Mouse (Mus musculus) yolk sac, embryonic 10.5 days (tissue): ENCODE results near the gene Tuba8.

ENCODE experiments used
- DNase-seq: peaks from one replicate; pipeline ENCODE4 v3.0.0-alpha.2; 2017; ENCODE audit warnings: low spot score

Gene Tuba8

GRCm38 (mm10) chr6:121210149-121210925, at the start of gene Tuba8:
Gene Tuba8, plus strand, starts transcription at chr6:121210696.
- no peak for DNase-seq

- no peak for DNase-seq
These were observed 47.9 kb upstream of the Tuba8 start for GRCm38 (mm10) chr6:121162616-121163015.

- peak; percentile 59 for DNase-seq
These were observed 44.4 kb upstream of the Tuba8 start for GRCm38 (mm10) chr6:121166098-121166552.

GRCm38 (mm10) chr6:121167381-121167975, 43.0 kb upstream of the Tuba8 start:
- DNase-seq: no peak

- no peak for DNase-seq
These were observed 39.4 kb upstream of the Tuba8 start for GRCm38 (mm10) chr6:121171102-121171501.

- no peak for DNase-seq
These were observed 37.0 kb upstream of the Tuba8 start for GRCm38 (mm10) chr6:121173471-121173870.

GRCm38 (mm10) chr6:121174761-121175160, 35.7 kb upstream of the Tuba8 start:
- no peak for DNase-seq

GRCm38 (mm10) chr6:121176011-121176730, 34.3 kb upstream of the Tuba8 start:
- no peak for DNase-seq

- no peak for DNase-seq
These were observed 33.8 kb upstream of the Tuba8 start for GRCm38 (mm10) chr6:121176731-121177098.

GRCm38 (mm10) chr6:121177118-121177708, 33.3 kb upstream of the Tuba8 start:
- no peak for DNase-seq

GRCm38 (mm10) chr6:121178700-121179358, 31.7 kb upstream of the Tuba8 start:
- DNase-seq: peak; percentile 61

- DNase-seq: no peak
These were observed 30.6 kb upstream of the Tuba8 start for GRCm38 (mm10) chr6:121179846-121180245.

- DNase-seq: peak; percentile 92
These were observed 26.9 kb upstream of the Tuba8 start, which contains the start of gene Pex26 for GRCm38 (mm10) chr6:121183414-121184173. Gene Pex26, plus strand, starts transcription at chr6:121183667.

GRCm38 (mm10) chr6:121184198-121185140, 26.0 kb upstream of the Tuba8 start:
- DNase-seq: peak; percentile 72

- DNase-seq: no peak
These were observed 25.3 kb upstream of the Tuba8 start for GRCm38 (mm10) chr6:121185232-121185631.

- no peak for DNase-seq
These were observed 19.1 kb upstream of the Tuba8 start for GRCm38 (mm10) chr6:121191261-121192009.

GRCm38 (mm10) chr6:121194061-121194955, 16.2 kb upstream of the Tuba8 start:
- peak; percentile 55 for DNase-seq
